Mouse (Mus musculus) forebrain, postnatal 0 days (tissue): ENCODE data around the gene Six2. TPM values are rescaled to one million over a fixed set of nuclear protein-coding genes. Genes with fewer than 3 reads are reported as not detected.

Source experiments
- ATAC-seq: fragments of 200-750 bp; cut with Nextera tagmentation; 2 replicates; pipeline ENCODE4 v1.8.0; 2017; ENCODE audit warnings: mild to moderate bottlenecking, moderate library complexity
- DNase-seq: peaks from one replicate; pipeline ENCODE4 v3.0.0-alpha.2; 2015
- H3K27ac ChIP-seq: fragments of 300-500 bp; sonication (generic); 2 replicates; pipeline ENCODE4 v1.5.1; 2014; ENCODE audit warnings: low read depth, mild to moderate bottlenecking, antibody characterized with exemption, low read length, moderate library complexity, mixed read lengths
- H3K27me3 ChIP-seq: fragments of 300-500 bp; sonication (generic); 2 replicates; pipeline ENCODE4 v1.6.1; 2014; ENCODE audit warnings: mild to moderate bottlenecking, low read length, mixed read lengths; ENCODE audit not compliant: insufficient read depth
- H3K36me3 ChIP-seq: fragments of 300-500 bp; sonication (generic); 2 replicates; pipeline ENCODE4 v1.6.1; 2014; ENCODE audit warnings: mild to moderate bottlenecking, moderate library complexity; ENCODE audit not compliant: insufficient read depth
- H3K4me1 ChIP-seq: fragments of 300-500 bp; sonication (generic); 2 replicates; pipeline ENCODE4 v1.6.1; 2014; ENCODE audit warnings: antibody characterized with exemption; ENCODE audit not compliant: insufficient read depth
- H3K4me2 ChIP-seq: fragments of 300-500 bp; sonication (generic); 2 replicates; pipeline ENCODE4 v1.6.1; 2014; ENCODE audit warnings: low read depth, mild to moderate bottlenecking, moderate library complexity
- H3K4me3 ChIP-seq: fragments of 300-500 bp; sonication (generic); 2 replicates; pipeline ENCODE4 v1.5.1; 2014; ENCODE audit warnings: low read depth, low read length, mixed read lengths
- H3K9ac ChIP-seq: fragments of 300-500 bp; sonication (generic); 2 replicates; pipeline ENCODE4 v1.6.1; 2014; ENCODE audit warnings: mild to moderate bottlenecking
- H3K9me3 ChIP-seq: fragments of 300-500 bp; sonication (generic); 2 replicates; pipeline ENCODE4 v1.6.1; 2016; ENCODE audit warnings: low read length
- CTCF ChIP-seq: sonication (generic); IDR thresholded peaks from 2 replicates; pipeline ENCODE4 v1.5.1; 2016; ENCODE audit warnings: antibody characterized with exemption, control low read depth, low read depth
- WGBS: fragments of 180-500 bp; shearing (Covaris S2); extraction: QIAGEN DNeasy Blood & Tissue Kit; methylation state at CpG from one replicate; pipeline ENCODE4 v1.1.7; 2014; 5-methylcytosine and 5-hydroxymethylcytosine counted together
- polyA plus RNA-seq: library from polyadenylated mRNA; unstranded; fragments of >200 nt; fragmentation: Nextera tagmentation; extraction: Ambion mirVana; gene quantifications from 2 replicates; pipeline ENCODE4 v1.2.1, GENCODE M21; 2015
- total RNA-seq: library from RNA; depleted of rRNA; stranded (reverse); fragments of >200 nt; gene quantifications from 2 replicates; pipeline ENCODE4 v1.2.3, GENCODE M21; 2014

The Six2 gene
- total and polyA plus RNA-seq, 2 experiments from 2014 or later = 0.39 to 1.1 TPM

GRCm38 (mm10) chr17:85723166-85723565, 35.1 kb upstream of the Six2 start:
- H3K9me3 ChIP-seq = no peaks in the 10 kb centered on the region
- H3K4me3 ChIP-seq = no peak overlapping the region
- ATAC-seq = no peak
- no peak for TF ChIP-seq CTCF
- no peak overlapping the region for H3K9ac ChIP-seq
- no peak overlapping the region for H3K27ac ChIP-seq
- H3K4me1 ChIP-seq = 0 out of 2 replicates have a peak, but pooled peaks cover 5% of the 10 kb centered on the region
- DNase-seq = no peak
- 64% methylated on average over 5 of the region's 5 CpGs for WGBS
- H3K27me3 ChIP-seq = no peaks in the 10 kb centered on the region
- H3K36me3 ChIP-seq = no peaks in the 10 kb centered on the region
- H3K4me2 ChIP-seq = no peak overlapping the region

- Histone ChIP-seq H3K4me2 (no peak overlapping the region), H3K36me3 (no peaks in the 10 kb centered on the region), H3K9me3 (no peaks in the 10 kb centered on the region), H3K27me3 (no peaks in the 10 kb centered on the region; the same call in 1 of the 2 replicates), H3K9ac (no peak overlapping the region), H3K4me3 (no peak overlapping the region), H3K4me1 (no peaks in the 10 kb centered on the region), H3K27ac (no peak overlapping the region)
- DNase-seq = no peak
- ATAC-seq = no peak
- TF ChIP-seq CTCF = no peak
- 55% methylated on average over 7 of the region's 7 CpGs for WGBS
Observed at GRCm38 (mm10) chr17:85717266-85717665, 29.2 kb upstream of the Six2 start.

- DNase-seq (no peak), ATAC-seq (no peak)
- Histone ChIP-seq H3K36me3 (no peaks in the 10 kb centered on the region), H3K9me3 (no peaks in the 10 kb centered on the region), H3K27ac (no peak overlapping the region), H3K4me2 (no peak overlapping the region), H3K4me1 (no peaks in the 10 kb centered on the region), H3K4me3 (no peak overlapping the region), H3K27me3 (no peaks in the 10 kb centered on the region; the same call in 1 of the 2 replicates), H3K9ac (no peak overlapping the region)
- no peak for TF ChIP-seq CTCF
- WGBS = 79% methylated on average over 11 of the region's 11 CpGs
Observed at GRCm38 (mm10) chr17:85715784-85716183, 27.7 kb upstream of the Six2 start.

- Histone ChIP-seq H3K4me3 (no peak overlapping the region), H3K4me2 (no peak overlapping the region), H3K9ac (no peak overlapping the region), H3K27me3 (no peaks in the 10 kb centered on the region; the same call in 1 of the 2 replicates), H3K36me3 (no peaks in the 10 kb centered on the region), H3K4me1 (no peaks in the 10 kb centered on the region), H3K27ac (no peak overlapping the region), H3K9me3 (no peaks in the 10 kb centered on the region)
- WGBS = 62% methylated on average over 5 of the region's 5 CpGs
- DNase-seq (no peak), ATAC-seq (no peak)
- TF ChIP-seq CTCF = no peak
Observed at GRCm38 (mm10) chr17:85714370-85714769, 26.3 kb upstream of the Six2 start.

- 91% methylated on average over 10 of the region's 10 CpGs for WGBS
- no peaks in the 10 kb centered on the region; the same call in 1 of the 2 replicates for H3K27me3 ChIP-seq
- no peak overlapping the region for H3K27ac ChIP-seq
- no peaks in the 10 kb centered on the region for H3K9me3 ChIP-seq
- no peak overlapping the region for H3K9ac ChIP-seq
- no peaks in the 10 kb centered on the region for H3K4me1 ChIP-seq
- no peaks in the 10 kb centered on the region for H3K36me3 ChIP-seq
- ATAC-seq (no peak), DNase-seq (no peak)
- no peak overlapping the region for H3K4me3 ChIP-seq
- H3K4me2 ChIP-seq = no peak overlapping the region
- TF ChIP-seq CTCF = no peak
Observed at GRCm38 (mm10) chr17:85712874-85713273, 24.8 kb upstream of the Six2 start.

- WGBS = 44% methylated on average over 12 of the region's 12 CpGs
- Histone ChIP-seq H3K27me3 (no peaks in the 10 kb centered on the region), H3K4me2 (no peak overlapping the region), H3K4me1 (no peaks in the 10 kb centered on the region), H3K9ac (no peak overlapping the region), H3K9me3 (no peaks in the 10 kb centered on the region), H3K36me3 (no peaks in the 10 kb centered on the region), H3K4me3 (no peak overlapping the region), H3K27ac (no peak overlapping the region)
- ATAC-seq (peak; percentile 72), DNase-seq (no peak)
- TF ChIP-seq CTCF = no peak
Observed at GRCm38 (mm10) chr17:85704369-85705260, 16.5 kb upstream of the Six2 start.

GRCm38 (mm10) chr17:85700028-85700427, 12.0 kb upstream of the Six2 start:
- H3K9me3 ChIP-seq = no peaks in the 10 kb centered on the region
- WGBS = 64% methylated on average over 4 of the region's 4 CpGs
- no peak overlapping the region for H3K4me2 ChIP-seq
- H3K4me3 ChIP-seq = no peak overlapping the region
- no peak overlapping the region for H3K27ac ChIP-seq
- TF ChIP-seq CTCF = no peak
- H3K4me1 ChIP-seq = no peaks in the 10 kb centered on the region
- no peak overlapping the region for H3K9ac ChIP-seq
- peaks cover 13% of the 10 kb centered on the region; the same call in 1 of the 2 replicates for H3K27me3 ChIP-seq
- DNase-seq = no peak
- no peaks in the 10 kb centered on the region for H3K36me3 ChIP-seq
- no peak for ATAC-seq
